Mouse (Mus musculus) stomach, postnatal 0 days (tissue): Measurements from ENCODE around the gene Adamtsl4. TPM values are rescaled to one million over a fixed set of nuclear protein-coding genes. Genes with fewer than 3 reads are reported as not detected.

Source experiments
- ATAC-seq: fragments of 200-750 bp; cut with Nextera tagmentation; 2 replicates; pipeline ENCODE4 v1.8.0; 2017; ENCODE audit not compliant: low FRiP score, low TSS enrichment
- DNase-seq: peaks from one replicate; pipeline ENCODE4 v3.0.0-alpha.2; 2016; ENCODE audit warnings: low spot score
- H3K27ac ChIP-seq: fragments of 300-500 bp; sonication (generic); replicated peaks from 2 replicates; pipeline ENCODE4 v1.5.1; 2014; ENCODE audit warnings: mild to moderate bottlenecking, control low read depth
- H3K27me3 ChIP-seq: fragments of 300-500 bp; sonication (generic); 2 replicates; pipeline ENCODE4 v1.6.1; 2014; ENCODE audit warnings: low read length; ENCODE audit not compliant: control insufficient read depth, insufficient read depth
- H3K36me3 ChIP-seq: fragments of 300-500 bp; sonication (generic); 2 replicates; pipeline ENCODE4 v1.6.1; 2014; ENCODE audit warnings: low read length, mixed read lengths; ENCODE audit not compliant: control insufficient read depth, insufficient read depth
- H3K4me1 ChIP-seq: fragments of 300-500 bp; sonication (generic); replicated peaks from 2 replicates; pipeline ENCODE4 v1.6.1; 2014; ENCODE audit warnings: antibody characterized with exemption; ENCODE audit not compliant: control insufficient read depth, insufficient read depth
- H3K4me2 ChIP-seq: fragments of 300-500 bp; sonication (generic); replicated peaks from 2 replicates; pipeline ENCODE4 v1.6.1; 2014; ENCODE audit warnings: low read depth, mild to moderate bottlenecking, control low read depth, moderate library complexity
- H3K4me3 ChIP-seq: fragments of 300-500 bp; sonication (generic); 2 replicates; pipeline ENCODE4 v1.5.1; 2014; ENCODE audit warnings: low read depth, low read length, control low read depth
- H3K9ac ChIP-seq: fragments of 300-500 bp; sonication (generic); 2 replicates; pipeline ENCODE4 v1.6.1; 2014; ENCODE audit warnings: mild to moderate bottlenecking, low read length, control low read depth, mixed read lengths
- H3K9me3 ChIP-seq: fragments of 300-500 bp; sonication (generic); 2 replicates; pipeline ENCODE4 v1.6.1; 2016; ENCODE audit warnings: low read length; ENCODE audit not compliant: control insufficient read depth
- CTCF ChIP-seq: IDR thresholded peaks from 2 replicates; pipeline ENCODE4 v1.5.1; 2016; ENCODE audit warnings: antibody characterized with exemption, low read depth, mild to moderate bottlenecking, moderate library complexity
- EP300 ChIP-seq: optimal IDR thresholded peaks from 2 replicates; pipeline ENCODE3; 2016; ENCODE audit warnings: antibody characterized with exemption
- WGBS: fragments of 180-500 bp; shearing (Covaris S2); extraction: QIAGEN DNeasy Blood & Tissue Kit; methylation state at CpG from one replicate; pipeline ENCODE4 v1.1.7; 2014; 5-methylcytosine and 5-hydroxymethylcytosine counted together
- polyA plus RNA-seq: library from polyadenylated mRNA; unstranded; fragments of >200 nt; fragmentation: Nextera tagmentation; extraction: Ambion mirVana; gene quantifications from 2 replicates; pipeline ENCODE4 v1.2.1, GENCODE M21; 2015

Adamtsl4 gene
- polyA plus RNA-seq, 1 experiment from 2014 or later: 9.4 TPM

DNA sequence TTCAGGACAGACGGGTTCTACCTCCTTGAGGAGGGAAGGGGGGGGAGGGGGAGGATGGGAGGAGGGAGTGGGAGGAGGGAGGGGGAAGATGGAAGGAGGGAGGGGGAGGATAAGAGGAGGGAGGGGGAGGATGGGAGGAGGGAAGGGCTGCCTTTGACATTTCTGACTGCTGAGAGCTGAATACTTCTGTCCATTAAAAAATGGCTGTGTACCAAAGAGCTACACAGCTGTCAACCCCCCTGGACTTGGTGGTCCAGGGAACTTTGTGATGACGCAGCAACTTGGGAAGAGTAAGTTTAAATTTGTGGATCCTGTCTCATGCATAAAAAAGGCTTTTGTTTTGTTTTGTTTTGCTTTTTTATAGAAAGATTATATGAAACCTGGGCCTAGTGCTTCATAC is 2.2 kb upstream of the Adamtsl4 start:
- H3K4me3 ChIP-seq: no peak overlapping the region
- peaks cover 9% of the 10 kb centered on the region for H3K4me1 ChIP-seq
- no peak overlapping the region for H3K4me2 ChIP-seq
- H3K27ac ChIP-seq: peak overlapping the region; percentile 97
- TF ChIP-seq EP300 (no peak), CTCF (no peak)
- no peaks in the 10 kb centered on the region for H3K9me3 ChIP-seq
- H3K9ac ChIP-seq: no peak overlapping the region
- WGBS: 32% methylated on average over 2 of the region's 2 CpGs
- DNase-seq (no peak), ATAC-seq (no peak)
- H3K36me3 ChIP-seq: no peaks in the 10 kb centered on the region
- H3K27me3 ChIP-seq: no peaks in the 10 kb centered on the region

DNA sequence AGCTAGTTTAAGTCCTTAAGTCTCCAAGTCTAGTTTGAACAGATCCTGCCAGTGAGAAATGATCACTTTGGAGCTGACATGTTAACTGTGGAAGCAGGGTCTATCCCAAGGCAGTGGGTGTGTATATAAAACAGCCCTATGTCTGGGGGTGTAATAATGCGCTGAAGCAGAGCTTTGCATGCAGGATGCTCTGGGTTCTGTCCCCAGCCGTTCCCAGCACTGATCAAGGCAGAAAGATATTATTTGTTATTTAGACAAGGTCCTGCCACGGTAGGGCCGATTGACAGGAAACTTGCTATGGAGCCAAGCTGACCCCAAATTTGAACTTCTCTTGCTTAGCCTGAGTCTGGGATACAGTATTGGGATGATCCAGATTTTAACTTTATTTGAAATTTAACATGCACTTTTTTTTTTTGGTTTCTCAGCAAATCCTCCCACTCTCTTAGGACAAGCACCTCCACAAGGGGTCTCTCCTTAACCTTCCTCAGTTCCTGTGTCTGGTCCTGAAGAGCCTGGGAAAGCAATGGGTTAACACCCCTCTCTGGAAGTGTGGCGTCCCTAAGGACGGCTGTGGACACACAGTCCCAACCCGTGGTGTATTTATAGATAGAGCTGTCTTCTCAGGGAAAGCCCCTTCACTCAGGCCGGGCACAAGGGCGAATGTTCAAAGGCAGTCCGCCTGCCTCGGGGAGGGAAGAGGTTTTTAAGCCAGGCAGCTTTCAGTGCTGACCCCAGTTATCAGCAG is 1.6 kb upstream of the Adamtsl4 start:
- H3K36me3 ChIP-seq: no peaks in the 10 kb centered on the region
- peaks cover 9% of the 10 kb centered on the region for H3K4me1 ChIP-seq
- no peak overlapping the region for H3K9ac ChIP-seq
- 0 out of 2 replicates have a peak, but pooled peaks have one; percentile 8 for ATAC-seq
- no peaks in the 10 kb centered on the region for H3K27me3 ChIP-seq
- peak overlapping the region; percentile 97 for H3K27ac ChIP-seq
- no peaks in the 10 kb centered on the region for H3K9me3 ChIP-seq
- 25% methylated on average over 11 of the region's 11 CpGs for WGBS
- TF ChIP-seq CTCF (peak; percentile 57), EP300 (no peak)
- no peak overlapping the region for H3K4me2 ChIP-seq
- DNase-seq: no peak
- no peak overlapping the region for H3K4me3 ChIP-seq

DNA sequence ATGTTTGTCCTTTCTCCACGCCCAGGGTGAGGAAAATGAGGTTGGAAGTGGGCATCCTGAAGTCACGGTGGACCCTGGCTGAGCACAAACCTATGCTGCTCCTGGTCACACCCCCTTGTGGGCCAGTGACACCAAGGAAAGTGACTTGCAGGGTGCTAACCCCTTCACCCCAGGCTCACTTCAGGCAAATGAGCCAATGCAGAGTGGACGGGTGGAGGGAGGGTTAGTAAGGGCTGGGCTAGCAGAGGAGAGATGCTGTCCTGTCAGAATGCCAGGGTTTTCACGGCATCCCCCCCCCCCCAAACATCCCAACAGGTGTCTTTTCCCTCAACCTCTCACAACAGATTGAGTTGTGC is 571 bp downstream of the Adamtsl4 start:
- Histone ChIP-seq H3K4me3 (peak overlapping the region; percentile 50), H3K27me3 (no peaks in the 10 kb centered on the region), H3K9me3 (no peaks in the 10 kb centered on the region), H3K4me2 (peak overlapping the region; percentile 83), H3K9ac (peak overlapping the region; percentile 67), H3K4me1 (peaks cover 5% of the 10 kb centered on the region), H3K36me3 (no peaks in the 10 kb centered on the region), H3K27ac (peak overlapping the region; percentile 97)
- ATAC-seq: peak; percentile 16; the same call in 1 of the 2 replicates
- TF ChIP-seq CTCF (no peak), EP300 (no peak)
- DNase-seq: no peak
- WGBS: 13% methylated on average over 4 of the region's 4 CpGs

DNA sequence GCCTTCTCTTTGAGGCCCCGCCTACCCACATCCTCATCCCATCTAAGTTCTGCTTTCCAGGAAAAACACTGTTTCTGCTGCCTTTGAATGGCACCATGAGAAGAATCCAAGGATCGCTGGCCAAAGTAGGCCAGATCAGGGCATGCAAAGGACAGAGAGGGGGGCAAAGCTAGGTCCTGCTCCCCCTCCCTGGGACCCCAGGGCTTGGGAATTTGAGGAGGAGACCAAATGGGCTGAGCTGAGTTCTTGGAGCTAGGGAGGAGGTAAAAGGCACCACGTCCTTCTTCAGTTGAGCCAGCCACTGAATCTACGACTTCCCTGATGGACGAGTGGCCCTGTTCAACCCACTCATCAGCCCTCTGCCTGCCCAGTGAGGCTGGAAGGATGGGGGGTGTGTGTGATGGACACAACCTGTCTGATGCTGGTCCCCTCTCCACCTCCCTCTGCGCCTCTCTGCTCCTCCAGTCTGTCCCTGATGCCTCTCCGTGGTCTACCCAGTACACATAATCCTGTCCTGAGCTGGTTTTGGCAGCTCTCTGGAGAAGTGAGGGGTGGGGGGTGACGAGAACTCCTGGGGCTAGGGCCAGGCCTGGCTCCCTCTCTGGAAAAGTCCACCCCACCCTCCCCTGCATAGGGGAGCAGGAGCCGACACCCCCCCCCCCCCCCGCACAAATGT is 1.1 kb downstream of the Adamtsl4 start:
- Histone ChIP-seq H3K4me1 (peaks cover 5% of the 10 kb centered on the region), H3K27ac (peak overlapping the region; percentile 97), H3K27me3 (no peaks in the 10 kb centered on the region), H3K4me3 (peak overlapping the region; percentile 50), H3K9me3 (no peaks in the 10 kb centered on the region), H3K9ac (peak overlapping the region; percentile 67), H3K4me2 (peak overlapping the region; percentile 83), H3K36me3 (no peaks in the 10 kb centered on the region)
- TF ChIP-seq CTCF: no peak
- no peak for TF ChIP-seq EP300
- 36% methylated on average over 10 of the region's 10 CpGs for WGBS
- ATAC-seq (peak; percentile 41; the same call in 1 of the 2 replicates), DNase-seq (no peak)

DNA sequence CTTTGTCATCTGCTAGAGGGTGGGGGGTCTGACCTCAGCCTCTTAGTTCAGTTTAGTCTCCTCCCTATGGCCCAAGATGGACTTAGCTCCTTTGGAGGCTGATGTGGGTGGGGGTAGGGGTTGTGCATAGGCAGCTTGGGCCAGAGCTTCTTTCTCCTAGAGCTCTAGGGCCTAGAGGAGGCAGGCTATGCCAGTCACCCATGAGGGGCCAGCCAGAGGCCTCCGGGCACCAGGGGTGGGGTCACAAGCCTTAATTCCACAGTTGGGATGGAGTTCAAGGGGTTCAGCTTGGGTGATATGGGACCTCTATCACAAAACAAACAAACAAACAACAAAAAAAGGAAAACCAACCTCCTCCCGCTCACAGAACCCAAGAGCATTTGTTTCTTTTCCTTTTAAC is 2.0 kb downstream of the Adamtsl4 start:
- peak overlapping the region; percentile 97 for H3K27ac ChIP-seq
- no peak for TF ChIP-seq CTCF
- no peak for TF ChIP-seq EP300
- peaks cover 5% of the 10 kb centered on the region for H3K4me1 ChIP-seq

DNA sequence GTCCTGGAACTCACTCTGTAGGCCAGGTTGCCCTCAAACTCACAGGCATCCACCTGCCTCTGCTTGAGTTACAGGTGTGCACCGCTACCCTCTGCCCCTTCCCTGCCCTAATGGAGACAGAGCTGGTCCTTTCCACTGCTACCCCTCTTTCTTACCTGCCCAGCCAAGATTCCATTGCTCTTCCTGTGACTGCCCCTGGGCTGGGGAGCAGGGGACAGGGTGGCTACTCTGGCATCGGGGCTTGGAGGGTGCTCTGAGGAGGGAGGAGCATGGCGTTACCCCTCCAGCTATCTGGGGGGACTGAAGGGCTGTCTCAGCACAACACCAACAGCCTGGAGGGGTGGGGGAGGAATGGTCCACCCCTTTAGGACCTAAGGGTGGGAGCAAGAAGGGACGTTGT is 2.4 kb downstream of the Adamtsl4 start:
- Histone ChIP-seq H3K36me3 (no peaks in the 10 kb centered on the region), H3K9ac (no peak overlapping the region), H3K27ac (peak overlapping the region; percentile 97; the same call in 1 of the 2 replicates), H3K27me3 (no peaks in the 10 kb centered on the region), H3K9me3 (no peaks in the 10 kb centered on the region), H3K4me3 (no peak overlapping the region), H3K4me1 (peaks cover 5% of the 10 kb centered on the region), H3K4me2 (0 out of 2 replicates have a peak overlapping the region, but pooled peaks have one; percentile 8)
- TF ChIP-seq EP300 (no peak), CTCF (no peak)
- 72% methylated on average over 4 of the region's 4 CpGs for WGBS
- ATAC-seq (no peak), DNase-seq (no peak)

More for the DNA sequence above, 2.0 kb downstream of the Adamtsl4 start:
- H3K27me3 ChIP-seq: no peaks in the 10 kb centered on the region
- H3K4me3 ChIP-seq: no peak overlapping the region
- H3K9ac ChIP-seq: 0 out of 2 replicates have a peak overlapping the region, but pooled peaks have one; percentile 13
- DNase-seq (no peak), ATAC-seq (no peak)
- no peak overlapping the region; the same call in 1 of the 2 replicates for H3K4me2 ChIP-seq
- H3K36me3 ChIP-seq: no peaks in the 10 kb centered on the region
- 68% methylated on average over 2 of the region's 2 CpGs for WGBS
- no peaks in the 10 kb centered on the region for H3K9me3 ChIP-seq
